Mouse (Mus musculus) megakaryocyte-erythroid progenitor cell, adult 5-6 weeks (primary cell): Measurements from ENCODE around the gene Trcg1. TPM values are rescaled to one million over a fixed set of nuclear protein-coding genes. Genes with fewer than 3 reads are reported as not detected.
A peak's percentile ranks its signal among the peaks of the same experiment; 100 is the strongest.
"Not testable (repeated sequence)": the region's sequence is repeated elsewhere in the genome, so short reads cannot be mapped to it uniquely, and the experiment has no call there.

Experiments used
- ATAC-seq: replicated peaks from 2 replicates; pipeline ENCODE4 v1.8.0; 2016; ENCODE audit warnings: mild to moderate bottlenecking, inconsistent platforms; ENCODE audit not compliant: severe bottlenecking, poor library complexity, low FRiP score, low TSS enrichment
- total RNA-seq, 2 experiments: library from RNA; stranded (forward) in 1 of 2; stranded (reverse) in 1 of 2; fragments of 200-1000, 215-1000 nt in 1 of 2; fragments of >200 nt in 1 of 2; fragmentation: Nextera tagmentation in 1 of 2; gene quantifications; 2 replicates each; pipeline ENCODE4 v1.2.3; 2014 to 2017

The Trcg1 gene
- total RNA-seq (2014; fragmentation: Nextera tagmentation) (not detected in 2 replicates), total RNA-seq (2017) (not detected in 2 replicates)

DNA sequence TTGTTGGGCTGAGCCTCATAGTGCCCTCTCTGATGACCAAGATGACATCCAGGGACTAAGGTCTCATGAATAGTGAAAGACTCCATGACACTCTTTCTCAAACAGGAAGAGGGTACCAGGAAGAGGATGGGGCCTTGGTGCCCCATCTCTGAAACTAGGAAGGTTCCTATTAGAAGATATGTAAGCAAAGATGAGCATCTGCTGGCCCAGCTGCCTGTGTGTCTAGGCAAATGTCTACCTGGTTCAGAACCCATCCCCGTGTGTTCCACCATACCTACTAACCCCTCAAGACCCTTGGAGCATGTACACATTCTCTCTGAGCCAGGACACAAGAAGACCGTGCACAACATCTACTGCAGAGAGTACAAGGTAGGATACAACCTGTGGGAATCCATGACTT, at the start of gene Trcg1:
Gene Trcg1 (plus strand): TSS at position 301 of the 400 bp plus-strand sequence.
- ATAC-seq, result no peak

DNA sequence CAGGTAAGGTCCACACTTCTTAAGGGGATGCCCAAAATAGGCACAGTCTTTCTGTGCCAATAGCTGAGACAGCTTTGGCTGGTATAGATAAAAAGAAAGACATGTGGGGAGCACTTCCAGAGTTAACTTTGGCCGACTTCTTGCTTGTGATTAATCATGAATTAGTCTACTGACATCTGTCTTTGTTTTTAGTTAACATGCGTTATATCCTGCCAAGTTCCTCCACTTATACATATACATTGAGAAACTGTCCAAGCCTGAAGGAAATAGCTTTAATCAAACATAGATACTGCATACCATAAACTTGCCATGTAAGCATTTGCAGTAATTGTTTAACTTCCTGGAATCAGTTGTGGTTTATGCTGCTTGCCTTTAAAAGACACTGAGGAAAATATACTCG, 39.6 kb upstream of the Trcg1 start:
- no peak for ATAC-seq

DNA sequence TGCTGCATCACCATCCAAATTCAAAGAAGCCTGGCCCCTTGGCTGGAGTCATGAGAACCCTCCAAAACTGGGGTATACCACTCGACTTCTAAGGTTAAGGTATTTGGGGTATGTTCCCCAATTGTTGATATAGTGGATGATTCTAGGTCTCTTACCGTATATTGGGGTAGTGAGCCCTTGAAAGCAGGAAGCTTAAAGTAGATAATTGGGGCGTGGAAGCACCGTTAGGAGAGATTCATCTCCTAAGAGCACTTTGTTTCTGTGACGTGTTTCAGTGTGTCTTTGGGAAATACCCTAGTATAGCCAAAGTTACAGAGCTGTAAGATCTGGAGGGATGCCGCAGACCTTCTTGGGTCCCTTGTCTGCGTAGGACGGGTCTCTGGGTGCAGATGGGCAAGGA, 38.9 kb upstream of the Trcg1 start:
- no peak for ATAC-seq

DNA sequence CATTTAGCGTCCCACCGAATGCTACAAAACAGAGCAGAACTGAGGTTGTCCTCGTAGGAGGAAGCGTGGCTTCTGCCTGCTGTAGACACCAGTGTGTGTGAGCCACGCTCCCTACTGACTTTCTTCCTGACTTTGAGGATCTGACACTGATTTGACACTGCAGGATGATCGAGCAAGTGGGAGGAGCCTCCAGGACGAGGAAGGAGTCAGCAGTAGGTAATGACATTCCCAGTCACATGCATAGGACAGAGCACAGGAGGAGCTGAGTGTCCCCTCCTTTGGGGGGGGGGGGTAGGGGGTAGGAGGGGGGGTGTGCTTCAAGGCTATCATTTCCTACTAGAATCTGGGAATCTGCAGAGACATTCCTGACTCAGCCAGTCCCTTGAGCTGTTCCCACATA, 33.4 kb upstream of the Trcg1 start:
- ATAC-seq, result no peak

DNA sequence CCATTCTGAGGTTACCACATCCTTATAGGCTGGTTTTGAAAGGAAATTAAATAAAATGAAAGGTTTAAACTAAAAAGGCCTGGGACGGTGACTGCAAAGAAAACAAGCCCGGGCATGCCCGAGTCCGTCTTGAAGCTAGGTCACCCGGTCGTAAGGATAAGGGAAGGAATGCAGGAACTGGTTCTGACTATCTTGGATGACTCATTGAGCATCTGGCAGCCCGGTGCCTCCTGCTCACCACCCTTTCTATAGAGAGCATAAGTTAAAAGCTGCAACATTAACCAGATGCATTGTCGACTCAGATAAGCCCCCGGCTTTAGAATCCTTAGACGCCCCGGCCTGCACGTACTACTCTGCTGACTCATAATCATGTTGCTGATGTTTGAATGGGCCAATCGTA, 32.8 kb upstream of the Trcg1 start:
- ATAC-seq, result not testable (repeated sequence)

DNA sequence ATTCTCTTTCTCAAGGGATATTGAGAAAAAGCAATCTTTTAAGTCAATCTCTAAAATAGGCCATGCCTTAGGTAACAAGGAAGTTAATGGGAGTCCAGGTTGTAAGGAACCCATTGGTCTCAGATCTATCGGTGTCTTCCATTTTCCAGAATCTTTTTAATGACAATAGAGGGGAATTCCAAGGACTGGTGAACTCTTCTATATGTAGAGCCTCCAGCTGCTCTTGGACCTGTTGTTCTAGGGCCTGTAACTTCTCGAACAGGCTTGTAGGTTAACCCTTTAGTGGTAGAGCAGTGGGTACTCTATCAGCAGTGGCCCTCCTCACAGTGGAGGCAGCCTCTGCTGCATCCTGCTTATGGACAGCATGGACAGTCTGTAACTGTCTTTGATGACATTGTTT, 29.5 kb upstream of the Trcg1 start:
- ATAC-seq, result no peak

DNA sequence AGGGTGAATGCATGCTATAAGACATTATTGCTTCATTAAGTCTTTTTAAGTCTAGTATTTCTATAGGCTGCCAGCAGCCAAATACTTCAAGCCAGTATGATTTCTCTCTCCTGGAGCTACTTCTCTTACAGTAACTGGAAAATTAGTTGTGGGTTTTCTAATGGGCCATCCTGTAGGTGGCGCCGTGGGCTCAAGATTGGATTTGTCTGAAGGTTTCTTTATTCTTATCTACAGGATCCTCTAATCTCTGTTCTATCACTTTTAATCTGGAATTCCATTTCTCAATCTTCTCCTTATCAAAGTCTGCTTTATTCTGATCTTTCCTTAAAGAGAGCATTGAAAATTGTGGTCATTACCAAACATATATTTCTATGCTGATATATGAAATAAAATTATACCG, 27.0 kb upstream of the Trcg1 start:
- ATAC-seq, result no peak

DNA sequence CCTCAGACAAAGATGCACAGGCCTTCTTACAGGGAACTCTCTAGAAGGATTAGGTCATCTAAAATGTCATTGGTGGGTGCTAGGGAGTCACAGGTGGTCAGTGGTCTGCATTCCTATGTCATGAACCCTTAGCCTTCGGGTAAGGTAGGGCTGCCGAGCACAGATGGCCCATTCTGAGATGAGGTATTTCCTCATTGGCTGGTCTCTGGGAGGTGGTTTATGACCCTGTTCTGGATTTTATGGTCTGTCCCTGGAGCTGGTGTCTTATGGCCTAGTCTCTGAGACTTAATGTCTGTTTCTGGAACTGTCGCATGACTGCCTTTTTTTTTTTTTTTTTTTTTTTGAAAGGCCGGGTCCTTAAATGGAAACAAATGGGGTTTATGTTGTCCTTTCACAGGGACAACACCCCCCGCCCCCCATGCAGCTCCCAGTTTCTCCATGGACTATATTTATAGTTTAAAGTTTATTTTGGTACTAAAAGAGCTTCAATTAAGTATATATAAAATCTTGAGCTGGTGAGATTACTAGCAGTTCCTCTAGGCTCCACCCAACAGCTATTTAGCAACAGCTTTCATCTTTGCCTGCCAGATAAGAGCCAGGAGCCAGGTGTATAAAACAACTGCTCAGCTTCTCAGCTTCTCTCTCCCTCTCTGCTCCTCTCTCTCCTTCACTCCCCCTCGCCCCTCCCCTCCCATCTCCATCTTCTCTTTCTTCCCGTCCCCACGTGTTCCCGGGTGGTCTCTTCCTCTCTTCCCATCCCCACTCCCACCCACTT, 23.7 kb upstream of the Trcg1 start:
- ATAC-seq, result peak; percentile 47; the same call in 1 of the 2 replicates

DNA sequence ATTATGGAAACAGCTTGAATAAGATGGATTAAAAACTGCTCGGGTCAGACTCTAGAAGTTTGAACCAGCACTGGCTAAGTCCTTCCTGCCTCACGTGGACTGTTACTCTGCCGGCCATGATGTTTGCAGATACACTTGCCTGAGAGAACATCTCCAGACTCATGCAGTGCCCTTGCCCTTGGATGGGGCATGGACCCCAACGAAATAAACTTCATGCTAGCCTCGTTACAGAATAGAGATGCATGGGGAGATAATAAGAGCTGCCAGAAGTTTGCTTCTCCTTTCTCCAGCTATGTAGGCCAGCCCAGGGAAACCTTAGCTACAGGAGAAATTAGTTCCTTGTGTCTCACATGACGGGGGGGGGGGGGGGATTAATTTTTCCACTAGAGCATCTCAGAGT, 21.9 kb upstream of the Trcg1 start:
- ATAC-seq, result no peak

DNA sequence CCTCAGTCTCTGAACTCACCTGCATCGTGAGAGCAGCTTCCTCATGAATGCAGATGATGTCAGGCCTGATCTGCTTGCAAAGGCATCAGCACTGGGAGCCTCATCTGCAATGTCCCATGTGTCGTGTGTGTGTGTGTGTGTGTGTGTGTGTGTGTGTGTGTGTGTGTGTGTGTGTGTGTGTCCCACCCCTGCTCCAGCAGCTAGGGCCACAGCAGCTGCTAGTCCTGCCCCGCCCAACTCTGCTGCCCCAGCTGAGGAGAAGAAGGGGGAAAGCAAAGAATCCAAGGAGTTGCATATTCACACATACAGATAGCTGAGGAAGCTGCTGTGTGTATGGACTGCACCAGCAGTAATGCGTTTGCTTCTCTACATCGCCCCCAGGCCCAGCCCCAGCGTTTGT, 19.1 kb upstream of the Trcg1 start:
- 0 out of 2 replicates have a peak, but pooled peaks have one; percentile 13 for ATAC-seq

DNA sequence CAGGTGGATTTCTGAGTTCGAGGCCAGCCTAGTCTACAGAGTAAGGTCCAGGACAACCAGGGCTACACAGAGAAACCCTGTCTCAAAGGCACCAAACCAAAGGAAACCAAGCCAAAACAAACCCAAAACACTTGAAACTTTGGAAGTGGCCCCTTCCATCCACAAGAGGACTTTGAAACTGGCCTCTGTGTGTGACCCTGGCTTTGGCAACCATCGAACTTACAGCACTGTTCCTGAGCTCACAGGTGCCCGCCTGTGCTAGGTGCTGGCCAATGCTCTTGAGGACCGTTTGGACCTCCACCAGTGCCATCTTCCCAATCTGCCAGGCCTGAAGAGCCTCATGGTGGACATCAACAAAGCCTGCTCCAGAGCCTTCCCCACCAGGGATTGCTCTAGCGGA, 17.6 kb upstream of the Trcg1 start:
- ATAC-seq, result no peak

DNA sequence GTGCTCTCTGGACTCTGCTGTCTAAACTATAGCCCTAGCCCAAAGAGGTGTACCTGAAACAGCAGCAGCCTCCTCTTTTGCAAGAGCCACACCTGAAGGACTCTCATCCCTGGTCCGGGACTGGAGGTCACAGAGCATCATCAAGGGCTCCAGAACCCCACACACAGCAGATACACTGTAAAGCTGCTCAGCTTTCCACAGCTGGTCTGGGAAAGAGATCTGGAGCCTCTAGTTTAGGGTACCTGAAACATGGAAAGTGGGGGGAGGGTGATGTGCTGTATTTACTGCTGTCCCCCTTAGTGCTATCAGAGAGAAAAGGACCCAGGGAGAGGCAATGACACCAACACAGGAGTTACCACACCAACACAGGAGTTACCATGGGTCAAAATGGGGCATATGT, 16.8 kb upstream of the Trcg1 start:
- ATAC-seq, result no peak

DNA sequence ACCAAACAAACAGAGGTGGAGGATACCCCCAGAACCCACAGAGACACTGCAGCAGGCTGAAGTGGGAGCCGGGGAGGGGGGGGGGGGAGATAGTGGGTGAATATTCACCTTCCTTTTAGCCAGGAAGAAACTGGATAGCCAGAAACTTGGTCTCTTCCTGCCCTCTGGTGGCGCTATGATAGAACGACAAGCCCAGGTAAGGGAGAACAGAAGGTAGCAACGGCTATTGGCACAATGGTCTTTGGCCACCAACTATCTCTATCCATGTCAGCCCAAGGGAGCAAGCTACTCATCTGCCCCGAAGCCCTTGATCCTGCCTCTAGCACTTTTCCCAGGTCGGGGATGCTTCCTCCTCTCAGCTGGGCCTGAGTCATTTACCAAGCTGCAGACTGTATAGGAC, 16.0 kb upstream of the Trcg1 start:
- 0 out of 2 replicates have a peak, but pooled peaks have one; percentile 56 for ATAC-seq

DNA sequence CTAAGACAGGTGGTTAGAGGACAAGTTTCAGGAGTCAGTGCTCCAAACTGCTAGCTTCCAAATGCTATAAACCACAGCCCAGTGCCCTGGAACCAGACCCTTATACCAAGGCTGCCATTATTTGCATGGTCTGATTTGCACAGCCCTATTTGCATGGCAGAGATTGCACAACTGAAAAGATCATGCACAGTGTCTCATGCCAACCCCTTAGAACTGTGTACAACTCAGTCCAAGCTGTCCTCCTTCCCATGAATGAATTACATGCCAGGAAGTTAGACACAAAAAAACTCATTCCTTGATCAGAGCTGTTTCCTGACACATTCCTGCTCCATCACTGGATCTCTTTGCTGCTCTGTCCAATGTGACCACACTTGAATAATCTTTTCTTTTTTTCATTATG, 13.0 kb upstream of the Trcg1 start:
- ATAC-seq, result no peak

DNA sequence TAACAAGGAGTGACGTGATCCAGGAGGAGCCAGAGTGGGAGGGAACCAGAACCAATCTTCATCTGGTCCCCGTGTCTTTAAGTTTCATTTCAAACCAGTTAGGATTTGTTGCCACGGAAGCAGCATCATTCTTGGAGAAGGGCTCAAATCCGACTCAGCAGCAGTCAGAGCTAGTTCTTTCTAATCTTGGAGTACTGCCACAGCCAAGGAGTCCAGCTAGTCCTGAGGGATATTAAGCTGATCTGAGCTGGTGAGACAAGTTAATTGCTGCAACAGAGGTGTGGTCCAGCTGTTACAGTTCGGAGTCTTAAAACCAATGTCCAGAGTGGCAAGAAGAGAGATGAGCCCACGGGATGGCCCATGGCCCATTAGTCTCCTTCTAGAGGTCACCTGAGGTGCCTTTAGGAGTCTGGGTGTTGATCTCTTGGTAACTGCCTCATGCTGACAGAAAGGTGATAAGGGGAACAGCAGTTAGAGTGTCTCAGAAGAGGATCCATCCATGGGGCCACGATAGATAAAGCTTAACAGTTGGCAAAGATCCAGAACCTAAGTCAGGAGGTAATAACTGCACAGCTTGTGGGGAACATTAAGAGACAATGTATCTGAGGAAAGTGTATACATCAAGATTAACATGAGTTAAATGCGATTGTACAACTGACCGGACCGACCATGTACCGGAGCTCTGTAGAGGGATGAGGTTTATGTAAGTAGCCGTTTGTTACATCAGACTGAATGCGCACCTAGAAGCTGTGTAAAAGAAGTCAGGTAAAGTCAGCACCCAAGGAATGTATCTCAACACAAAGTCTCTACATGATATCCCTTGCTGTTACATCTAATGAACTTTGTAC, 10.4 kb upstream of the Trcg1 start:
- ATAC-seq, result peak; percentile 96

DNA sequence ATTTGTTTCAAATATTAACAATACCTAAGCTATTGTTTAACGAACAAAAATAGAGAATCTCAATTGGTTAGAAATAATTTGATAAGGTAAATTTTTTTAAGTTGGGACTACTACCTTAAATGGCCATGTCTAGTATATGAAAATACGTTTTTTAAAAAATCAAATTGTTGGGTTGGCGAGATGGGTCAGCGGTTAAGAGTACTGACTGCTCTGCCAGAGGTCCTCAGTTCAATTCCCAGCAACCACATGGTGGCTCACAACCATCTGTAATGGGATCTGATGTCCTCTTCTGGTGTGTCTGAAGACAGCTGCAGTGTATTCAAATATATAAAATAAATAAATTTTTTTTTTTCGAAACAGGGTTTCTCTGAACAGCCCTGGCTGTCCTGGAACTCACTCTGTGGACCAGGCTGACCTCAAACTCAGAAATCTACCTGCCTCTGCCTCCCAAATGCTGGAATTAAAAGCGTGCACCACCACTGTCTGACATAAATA, 9.7 kb upstream of the Trcg1 start:
- not testable (repeated sequence) for ATAC-seq

DNA sequence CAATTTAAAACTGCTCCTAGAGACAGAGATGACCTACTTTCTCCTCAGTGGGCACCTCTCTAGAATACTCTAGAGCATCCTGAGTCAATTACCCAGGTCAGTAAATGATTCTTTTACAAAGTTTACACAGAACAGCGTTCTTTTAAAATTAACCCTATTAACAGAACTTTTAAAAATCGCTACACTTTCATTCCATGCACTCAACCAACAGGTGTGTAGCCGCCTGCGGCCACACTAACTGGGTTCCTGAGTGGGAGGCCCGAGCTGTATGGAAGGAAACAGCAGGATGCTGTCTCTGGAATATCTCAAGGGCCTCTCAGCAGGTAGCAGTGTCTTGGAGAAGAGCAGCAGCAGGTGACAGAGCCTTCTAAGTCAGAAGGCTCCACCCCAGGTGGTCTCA, 9.2 kb upstream of the Trcg1 start:
- no peak for ATAC-seq

DNA sequence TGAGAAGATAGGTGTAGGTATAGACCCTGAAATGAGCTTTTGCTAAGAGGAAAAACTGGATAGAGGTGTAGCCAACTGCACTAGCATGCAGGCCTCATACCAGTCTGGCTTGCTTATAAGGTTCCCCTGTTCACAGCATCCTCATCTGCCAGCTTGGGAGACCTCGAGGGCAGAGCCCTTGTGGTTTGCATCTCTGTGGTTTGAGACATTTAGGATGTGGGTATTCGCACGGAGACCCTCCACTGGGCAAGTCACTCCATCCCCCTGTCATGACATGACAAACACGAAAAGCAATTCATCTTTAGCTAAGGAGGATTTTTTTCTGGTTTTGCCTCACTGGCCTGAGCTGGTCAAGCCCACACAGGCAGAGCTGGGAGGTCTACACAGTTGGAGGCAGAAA, 8.2 kb upstream of the Trcg1 start:
- ATAC-seq, result no peak

DNA sequence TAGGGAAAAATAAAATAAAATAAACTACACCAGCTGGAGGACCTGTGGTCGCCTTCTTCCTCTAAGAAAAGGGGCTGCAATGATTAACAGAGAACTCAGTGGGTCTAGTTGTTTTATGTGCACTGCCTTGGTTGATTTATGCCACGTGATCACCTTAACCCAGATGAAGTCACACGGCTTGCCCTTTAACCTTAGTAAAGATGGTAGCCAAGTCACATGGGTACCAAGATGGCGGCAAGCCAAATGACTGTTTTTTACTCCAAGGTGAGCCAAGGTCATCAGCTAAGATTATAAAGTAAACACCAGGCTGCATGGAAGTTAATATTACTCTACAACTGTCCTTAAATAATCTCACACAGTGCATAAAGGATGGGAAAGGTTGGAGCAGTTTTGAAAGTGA, 6.6 kb upstream of the Trcg1 start:
- no peak for ATAC-seq

DNA sequence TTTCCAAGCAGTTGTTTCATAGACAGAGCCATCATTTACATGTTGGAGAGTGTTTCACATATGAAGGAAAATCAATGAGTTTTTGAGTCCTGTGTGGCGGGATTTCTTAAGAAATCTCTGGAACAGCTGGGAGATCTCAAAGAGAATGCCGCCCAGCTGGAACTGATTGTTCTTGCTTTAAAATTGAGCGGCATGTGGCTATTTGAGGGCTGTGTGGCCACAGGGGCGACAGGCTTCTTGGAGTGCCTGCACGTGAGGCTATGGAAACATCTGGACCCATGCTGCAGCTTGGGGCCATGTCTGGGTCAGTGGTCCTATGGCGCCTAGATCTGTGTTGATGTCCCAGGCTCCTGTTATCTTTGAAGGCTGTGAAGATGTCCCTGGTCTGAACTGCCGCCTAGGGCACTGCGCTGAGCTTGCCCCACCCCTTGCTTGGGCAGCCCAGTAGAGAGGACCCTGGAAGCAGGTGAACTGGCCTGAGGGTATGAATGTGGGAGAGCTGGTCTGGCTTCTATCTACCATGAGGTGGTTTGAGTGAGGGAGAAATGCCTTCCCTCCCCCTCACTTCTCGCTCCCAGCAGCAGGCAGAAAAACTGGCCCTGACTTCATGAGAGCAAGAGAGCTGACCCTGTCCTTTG, 6.1 kb upstream of the Trcg1 start:
- no peak for ATAC-seq
